Mouse (Mus musculus): ENCODE results near the gene Gmfg.

Gene Gmfg

DNA sequence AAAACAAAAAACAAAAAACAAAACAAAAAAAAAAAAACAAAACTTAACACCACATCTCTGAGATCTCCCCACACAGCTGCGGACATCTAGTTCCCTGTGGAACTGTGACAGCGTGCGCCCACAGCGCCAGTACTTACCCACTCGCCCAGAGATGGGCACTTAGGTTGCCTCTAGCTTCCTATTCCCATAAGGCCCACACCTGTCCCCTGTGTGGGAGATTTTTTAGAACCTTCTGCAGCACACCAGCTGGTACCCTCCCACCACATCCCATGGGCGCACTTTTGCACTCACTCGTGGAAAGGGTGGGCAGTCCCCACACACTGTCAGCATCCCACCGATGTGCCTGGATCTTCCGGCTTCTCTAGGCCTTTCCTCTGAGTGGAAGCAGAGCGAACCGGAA lies 45.6 kb downstream of the Gmfg start:
- in situ Hi-C loops (cut with MboI, MseI): no loop called here

DNA sequence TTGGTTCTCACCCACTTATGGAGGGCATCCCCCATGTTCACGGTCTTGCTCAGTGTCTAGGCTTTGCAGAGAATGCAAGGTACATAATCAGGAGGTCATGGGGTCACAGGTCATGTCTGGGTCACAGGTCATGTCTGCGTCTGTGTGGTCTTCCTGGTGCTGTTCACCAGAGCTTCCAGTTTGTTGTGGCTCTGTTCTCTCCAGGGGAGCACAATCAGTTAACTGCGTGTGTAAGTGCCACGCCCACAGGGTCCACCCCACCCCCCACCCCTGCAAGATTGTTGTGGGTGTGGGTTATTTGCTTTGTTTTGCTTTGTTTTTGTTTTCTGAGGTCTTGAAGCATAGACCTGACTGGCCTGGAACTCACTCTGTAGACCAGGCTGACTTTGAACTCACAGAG lies 46.9 kb downstream of the Gmfg start:
- in situ Hi-C loops (cut with MboI, MseI): no loop called here

DNA sequence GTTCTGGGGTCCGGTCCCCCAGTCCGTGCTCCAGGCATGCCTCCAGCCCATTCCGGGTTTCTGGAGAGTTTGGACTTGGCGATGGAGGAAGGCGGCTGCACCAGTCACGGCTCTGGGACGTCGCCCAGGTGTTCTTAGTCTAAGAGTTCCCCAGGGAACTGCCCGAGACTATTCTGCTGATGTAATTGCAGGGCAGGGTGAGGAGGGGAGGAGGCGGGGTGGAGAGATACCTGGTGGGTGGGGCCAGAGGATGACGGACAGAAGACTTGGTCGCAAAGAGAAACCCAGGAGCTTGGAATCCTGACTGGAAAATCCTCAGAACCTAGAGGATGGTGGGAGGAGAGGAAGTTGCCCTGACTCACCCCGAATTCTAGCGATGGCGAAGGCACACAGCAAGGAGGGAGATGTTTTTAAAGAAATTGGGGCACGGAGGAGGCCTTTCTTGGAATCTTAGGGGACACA lies 50.8 kb downstream of the Gmfg start:
- in situ Hi-C loops (cut with MboI, MseI): no loop called here

DNA sequence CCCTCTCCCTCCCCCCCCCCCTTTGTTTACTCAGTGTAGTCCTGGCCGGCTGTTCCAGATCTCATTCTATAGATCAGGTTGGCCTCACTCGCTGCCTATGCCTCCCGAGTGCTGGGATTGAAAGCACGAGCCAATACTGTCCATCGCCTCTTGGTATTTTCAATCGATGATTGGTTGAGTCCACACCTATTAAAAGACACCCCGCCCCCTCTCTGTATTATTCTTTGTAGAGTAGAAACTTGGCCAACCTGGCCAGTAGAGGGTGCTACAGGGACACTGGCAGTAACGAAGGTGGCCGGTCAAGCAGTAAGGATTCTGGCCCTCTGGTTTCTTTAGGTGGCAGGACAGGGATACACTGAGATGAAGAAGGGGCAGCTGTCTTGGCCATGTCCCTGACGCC lies 53.2 kb downstream of the Gmfg start:
- in situ Hi-C loops (cut with MboI, MseI): no loop called here

DNA sequence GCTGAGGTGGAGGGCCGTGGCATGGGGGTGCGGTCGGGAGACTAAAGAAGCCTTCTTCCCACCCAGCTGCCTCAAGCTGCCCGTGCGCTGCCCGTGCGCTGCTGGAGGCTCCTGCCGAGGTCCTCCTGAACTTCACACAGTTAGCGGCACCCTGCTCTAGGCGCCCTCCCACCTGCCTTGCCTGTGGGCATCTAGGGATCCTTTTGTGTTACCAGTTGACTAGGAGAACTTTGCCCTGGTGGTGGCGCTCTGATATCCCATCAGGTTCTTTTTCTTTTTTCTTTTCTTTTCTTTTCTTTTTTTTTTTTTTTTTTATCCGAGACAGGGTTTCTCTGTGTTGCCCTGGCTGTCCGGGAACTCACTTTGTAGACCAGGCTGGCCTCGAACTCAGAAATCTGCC lies 53.7 kb downstream of the Gmfg start:
- in situ Hi-C loops (cut with MboI, MseI): no loop called here

DNA sequence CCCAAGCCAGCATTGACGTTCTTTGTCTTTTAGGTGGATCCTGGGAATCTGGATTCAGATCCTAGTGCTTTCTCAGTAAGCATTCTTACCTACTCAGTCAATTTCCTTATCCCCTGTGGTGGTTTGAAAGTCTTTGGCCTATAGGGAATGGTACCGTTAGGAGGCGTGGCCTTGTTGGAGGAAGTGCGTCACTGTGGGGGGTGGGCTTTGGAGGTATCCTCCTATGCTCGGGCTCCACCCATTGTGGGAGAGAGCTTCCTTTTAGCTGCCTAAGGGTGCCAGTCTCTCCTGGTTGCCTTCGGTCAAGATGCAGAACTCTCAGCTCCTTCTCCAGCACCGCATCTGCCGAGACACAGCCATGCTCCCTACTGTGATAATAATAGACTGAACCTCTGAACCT lies 55.1 kb downstream of the Gmfg start:
- in situ Hi-C loops (cut with MboI, MseI): no loop called here

DNA sequence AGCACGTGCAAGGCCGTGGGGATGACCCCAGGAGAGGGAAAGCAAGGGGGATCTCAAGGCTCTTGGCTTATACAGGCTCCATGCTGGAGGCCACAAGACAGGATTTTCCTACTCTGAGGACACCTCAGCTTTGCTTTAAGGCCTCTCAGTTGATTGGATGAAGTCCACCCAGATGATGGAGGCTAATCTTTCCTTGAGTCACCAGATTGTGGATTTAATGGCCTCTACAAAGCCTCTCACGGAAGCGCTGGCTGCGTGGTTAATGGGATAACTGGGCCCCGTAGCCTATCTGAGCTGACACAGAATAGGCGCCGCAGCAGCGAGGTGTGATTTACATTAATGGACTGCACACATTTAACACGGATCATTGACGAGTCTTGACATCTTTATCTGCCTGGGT lies 58.2 kb downstream of the Gmfg start:
- in situ Hi-C loops (cut with MboI, MseI): no loop called here
